Mouse (Mus musculus): ENCODE data around the gene Ctag2. TPM values are rescaled to one million over a fixed set of nuclear protein-coding genes. Genes with fewer than 3 reads are reported as not detected.

Ctag2 gene
- not detected in 2 replicates for polyA plus RNA-seq (2015; fragmentation: Nextera tagmentation; extraction: Ambion mirVana)

DNA sequence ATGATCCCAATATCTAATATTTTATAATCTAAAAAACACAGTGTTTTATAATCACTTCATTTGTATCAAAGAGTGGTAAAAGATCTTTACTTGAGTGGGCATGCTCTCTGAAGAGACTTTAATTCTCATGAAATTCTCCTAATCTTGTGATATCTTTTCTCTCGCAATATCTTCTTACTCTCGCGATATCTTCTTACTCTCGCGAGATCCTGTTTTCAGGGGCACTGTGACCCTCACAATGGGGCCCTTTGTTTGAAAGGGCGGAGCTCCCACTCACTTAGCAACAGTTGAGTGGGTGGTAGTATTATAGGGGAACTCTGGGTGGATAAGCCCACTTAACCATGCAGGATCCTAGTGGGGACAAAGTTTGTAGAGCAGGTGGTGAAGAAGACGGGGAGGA is at the start of gene Ctag2:
Gene Ctag2, plus strand, starts transcription at position 301 of the 400 bp plus-strand sequence.
- Histone ChIP-seq H3K36me3 (no peaks in the 10 kb centered on the region), H3K27me3 (replicated peaks) (no peaks in the 10 kb centered on the region), H3K4me2 (replicated peaks) (no peak within 1 kb of the TSS), H3K4me3 (replicated peaks) (no peak within 1 kb of the TSS), H3K9ac (no peak within 1 kb of the TSS), H3K27ac (no peak within 1 kb of the TSS), H3K4me1 (replicated peaks) (no peaks in the 10 kb centered on the region), H3K9me3 (no peaks in the 10 kb centered on the region)
- 89% methylated on average over 7 of the region's 7 CpGs for WGBS
- ATAC-seq: no peak
